Mouse (Mus musculus): ENCODE results near the gene Abhd15.
"Not testable (repeated sequence)": the region's sequence is repeated elsewhere in the genome, so short reads cannot be mapped to it uniquely, and the experiment has no call there.

DNA sequence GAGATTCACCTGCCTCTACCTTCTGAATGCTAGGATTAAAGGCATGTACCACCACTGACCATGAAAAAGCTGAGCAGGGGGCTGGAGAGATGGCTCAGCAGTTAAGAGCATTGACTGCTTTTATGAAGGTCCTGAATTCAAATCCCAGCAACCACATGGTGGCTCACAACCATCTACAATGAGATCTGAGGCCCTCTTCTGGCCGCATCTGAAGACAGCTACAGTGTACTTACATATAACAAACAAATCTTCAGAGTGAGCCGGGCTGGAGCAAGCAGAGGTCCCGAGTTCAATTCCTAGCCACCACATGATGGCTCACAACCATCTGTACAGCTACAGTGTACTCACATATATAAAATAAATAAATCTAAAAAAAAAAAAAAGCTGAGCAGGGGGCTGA lies 13.5 kb downstream of the Abhd15 start:
- TF ChIP-seq CTCF (IDR thresholded peaks at IDR 0.05; ENCODE audit: extremely low read depth, insufficient read depth, insufficient read length, insufficient replicate concordance); POLR2A (IDR thresholded peaks at IDR 0.05; ENCODE audit: low read depth, low read length): not testable (repeated sequence)
